Mouse (Mus musculus) MEL (cell line): Measurements from ENCODE around the gene Txnrd2.

Source experiments
- CTCF ChIP-seq, 3 experiments: IDR thresholded peaks in 2 of 3; conservative IDR thresholded peaks in 1 of 3; 2 replicates each; pipeline ENCODE4 v1.5.1; 2011 to 2012; ENCODE audit warnings: low read length in 3 of 3, low read depth in 2 of 3, mild to moderate bottlenecking in 2 of 3, improper control_type of control experiment in 1 of 3, inconsistent platforms in 1 of 3, mixed read lengths in 1 of 3, moderate library complexity in 1 of 3; ENCODE audit not compliant: control insufficient read depth in 1 of 3, insufficient read depth in 1 of 3, poor library complexity in 1 of 3, severe bottlenecking in 1 of 3
- MAFK ChIP-seq: IDR thresholded peaks from 2 replicates; pipeline ENCODE4 v1.6.1; 2011; ENCODE audit warnings: low read depth, mild to moderate bottlenecking, low read length, improper control_type of control experiment, borderline replicate concordance
- POLR2A ChIP-seq, 2 experiments: IDR thresholded peaks; 2 replicates each; pipeline ENCODE4 v1.6.1; 2011 to 2012; ENCODE audit warnings: low read length in 2 of 2, mild to moderate bottlenecking in 2 of 2, control low read depth in 1 of 2, improper control_type of control experiment in 1 of 2, low read depth in 1 of 2, moderate library complexity in 1 of 2; ENCODE audit not compliant: control insufficient read depth in 1 of 2, insufficient read depth in 1 of 2, poor library complexity in 1 of 2
- RCOR1 ChIP-seq: IDR thresholded peaks from 2 replicates; pipeline ENCODE4 v1.6.1; 2012; ENCODE audit warnings: low read depth, mild to moderate bottlenecking, inconsistent platforms, low read length, improper control_type of control experiment
- SIN3A ChIP-seq: IDR thresholded peaks from 2 replicates; pipeline ENCODE4 v1.6.1; 2012; ENCODE audit warnings: low read length, improper control_type of control experiment, inconsistent platforms
- TCF12 ChIP-seq: IDR thresholded peaks from 2 replicates; pipeline ENCODE4 v1.6.1; 2014; ENCODE audit warnings: low read depth, mild to moderate bottlenecking, inconsistent platforms, low read length, improper control_type of control experiment, moderate library complexity
- ZKSCAN1 ChIP-seq: IDR thresholded peaks from 2 replicates; pipeline ENCODE4 v1.6.1; 2012; ENCODE audit warnings: low read depth, mild to moderate bottlenecking, inconsistent platforms, low read length, improper control_type of control experiment, moderate library complexity
- ZMIZ1 ChIP-seq: IDR thresholded peaks from 2 replicates; pipeline ENCODE4 v1.6.1; 2012; ENCODE audit warnings: low read depth, mild to moderate bottlenecking, inconsistent platforms, low read length, improper control_type of control experiment, moderate library complexity

DNA sequence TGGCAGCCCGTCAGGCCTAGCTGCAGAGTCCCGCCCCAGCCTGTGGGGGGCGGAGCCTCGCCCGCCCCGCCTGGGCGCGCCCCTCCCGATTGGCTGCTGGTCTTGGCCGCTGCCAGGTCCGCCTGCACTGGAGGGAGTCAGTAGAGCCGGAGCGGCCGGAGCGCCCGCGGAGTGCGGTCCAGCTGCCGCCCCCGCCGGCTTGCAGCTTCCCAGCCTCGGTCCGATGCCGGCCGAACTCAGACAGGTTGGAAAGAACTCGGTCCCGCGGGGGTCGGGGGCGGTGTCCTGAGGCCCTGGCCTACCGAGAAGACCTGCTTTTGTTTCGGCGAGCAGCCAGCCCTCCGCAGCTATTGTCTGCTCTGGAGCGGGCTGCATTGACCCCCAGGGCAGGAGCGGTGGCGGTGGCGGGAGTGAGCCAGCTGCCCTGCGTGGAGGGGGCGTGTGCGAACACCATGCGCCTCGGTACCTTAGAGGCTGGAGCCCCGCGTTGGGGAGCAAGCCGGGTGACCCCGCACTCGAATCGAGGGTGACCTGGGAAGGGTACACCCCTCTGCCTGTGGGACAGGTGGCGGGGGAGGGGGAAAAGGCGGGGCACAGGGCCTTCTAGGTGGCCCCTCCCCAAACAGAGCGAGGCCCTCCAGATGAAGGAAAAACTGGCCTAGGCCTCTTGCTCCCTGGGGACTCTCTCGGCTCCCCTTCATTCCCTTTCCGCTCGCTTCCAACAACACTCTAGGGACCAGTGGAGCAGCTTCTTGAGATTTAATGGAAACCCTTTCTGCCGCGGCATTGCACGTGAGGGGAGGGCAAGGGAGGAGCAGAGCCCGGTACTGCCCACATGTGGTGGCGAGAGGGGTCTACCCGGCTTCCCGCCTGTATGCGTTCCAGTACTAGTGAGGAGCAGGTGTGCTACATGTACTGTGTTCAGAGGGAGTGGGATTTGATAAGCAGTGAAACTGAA, 33.4 kb upstream of the Txnrd2 start:
- peak; percentile 74 to 77; a peak in 3 of 4 replicates for TF ChIP-seq POLR2A (IDR thresholded peaks at IDR 0.05; ENCODE audit: control insufficient read depth in 1 of 2, insufficient read depth in 1 of 2, low read depth in 1 of 2, low read length in 2 of 2, poor library complexity in 1 of 2)
- TF ChIP-seq CTCF (IDR thresholded peaks at IDR 0.05 in 2 of 3, conservative IDR thresholded peaks at IDR 0.05 in 1 of 3; ENCODE audit: control insufficient read depth in 1 of 3, insufficient read depth in 1 of 3, low read depth in 2 of 3, low read length in 3 of 3, poor library complexity in 1 of 3, severe bottlenecking in 1 of 3), result peak in 2 of 3 experiments; percentile 54 to 56; a peak in 5 of 6 replicates
- TF ChIP-seq SIN3A, result peak; percentile 60
- TF ChIP-seq ZKSCAN1, result 0 out of 2 replicates have a peak, but pooled peaks have one; percentile 6
- no peak for TF ChIP-seq MAFK
- TF ChIP-seq ZMIZ1, result 0 out of 2 replicates have a peak, but pooled peaks have one; percentile 56
- TF ChIP-seq RCOR1, result no peak
- peak; percentile 28 for TF ChIP-seq TCF12
